Mouse (Mus musculus) fibroblast of lung, adult 2 months (primary cell): ENCODE measurements around the gene Ninl.

Source experiments
- DNase-seq: peaks from one replicate; pipeline ENCODE4 v3.0.0-alpha.2; 2011; ENCODE audit warnings: low read depth

Gene Ninl

DNA sequence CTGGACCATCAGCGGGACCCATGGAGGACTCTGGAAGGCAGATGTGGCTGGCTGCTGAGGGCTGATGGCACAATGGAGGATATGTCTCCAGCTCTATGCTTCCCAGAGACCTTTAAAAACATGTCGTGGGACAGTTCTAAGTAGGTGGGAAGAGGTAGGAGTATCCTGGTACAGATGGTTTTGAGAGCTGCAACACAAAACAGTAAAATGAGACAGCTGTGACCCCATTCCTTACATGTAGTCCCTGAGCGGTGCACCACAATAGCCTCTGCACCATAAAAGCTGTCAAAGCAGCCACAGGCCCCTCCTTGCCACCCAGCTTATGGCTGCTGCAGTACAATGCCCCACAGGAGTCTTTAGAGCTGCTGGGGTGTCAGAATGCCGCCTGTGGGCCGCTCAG lies 41.6 kb downstream of the Ninl start:
- DNase-seq: no peak

DNA sequence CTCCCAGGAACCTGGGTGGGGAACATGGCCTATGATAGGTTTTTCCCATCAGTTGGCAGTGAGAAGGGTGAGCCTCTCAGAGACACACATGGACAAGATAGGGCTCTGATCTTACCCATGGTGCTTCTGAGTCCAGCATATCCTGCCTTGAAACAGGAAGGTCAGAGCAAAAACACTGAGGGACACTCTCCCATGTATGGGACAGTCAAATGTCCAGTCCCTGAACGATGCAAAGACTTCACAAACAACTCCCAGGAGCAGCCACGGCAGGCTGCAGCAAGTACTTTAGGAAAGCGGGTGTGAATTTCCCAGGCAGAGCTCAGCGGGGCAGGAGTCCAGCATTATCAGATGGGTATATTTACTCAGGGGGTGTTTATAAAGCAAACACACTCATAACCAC lies 43.9 kb downstream of the Ninl start:
- DNase-seq: no peak

GRCm38 (mm10) chr2:150991050-150991449 lies 48.1 kb downstream of the Ninl start:
- no peak for DNase-seq

- DNase-seq: no peak
Measured at GRCm38 (mm10) chr2:150990506-150990905, 48.7 kb downstream of the Ninl start.

- DNase-seq: no peak
Measured at GRCm38 (mm10) chr2:150985359-150985758, 53.8 kb downstream of the Ninl start.

GRCm38 (mm10) chr2:150982051-150982450 lies 57.1 kb downstream of the Ninl start:
- no peak for DNase-seq

GRCm38 (mm10) chr2:150981524-150981923 lies 57.7 kb downstream of the Ninl start:
- no peak for DNase-seq

- no peak for DNase-seq
Measured at GRCm38 (mm10) chr2:150979861-150980620, 59.1 kb downstream of the Ninl start.

DNA sequence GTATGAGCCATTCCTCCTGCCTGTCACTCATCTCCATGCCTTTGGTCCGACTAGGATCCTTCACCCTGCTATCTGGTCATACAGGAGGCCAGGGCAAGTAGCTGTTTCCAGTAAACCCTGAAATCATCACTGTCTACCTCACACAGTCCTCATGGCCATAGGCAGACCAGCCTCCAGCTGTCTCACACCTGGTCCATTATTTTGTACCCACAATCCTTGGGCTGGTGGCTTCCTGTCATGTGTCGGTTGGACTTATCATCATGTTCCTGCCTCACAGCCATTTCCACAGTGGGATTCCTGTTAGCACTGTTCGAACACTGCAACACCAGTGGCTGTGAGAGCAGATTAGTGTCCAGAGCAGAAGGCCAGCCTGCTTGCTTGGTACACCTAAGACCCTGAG lies 60.4 kb downstream of the Ninl start:
- no peak for DNase-seq

DNA sequence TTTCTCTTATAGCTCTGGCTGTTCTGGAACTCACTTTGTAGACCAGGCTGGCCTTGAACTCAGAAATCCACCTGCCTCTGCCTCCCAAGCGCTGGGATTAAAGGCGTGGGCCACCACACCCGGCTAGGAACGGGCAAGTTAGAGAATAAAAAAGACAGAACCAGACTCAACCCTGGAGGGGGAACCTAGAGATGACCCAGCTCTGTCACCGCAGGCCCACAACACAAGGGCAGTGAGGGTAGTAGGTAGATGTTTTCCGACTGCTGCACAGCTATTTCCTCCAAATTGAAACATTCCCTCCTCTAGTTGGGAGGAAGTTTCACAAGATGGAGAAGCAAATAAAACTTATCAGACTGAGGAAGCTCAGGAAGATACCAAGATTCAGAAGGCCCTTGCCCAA lies 61.5 kb downstream of the Ninl start:
- DNase-seq: no peak

DNA sequence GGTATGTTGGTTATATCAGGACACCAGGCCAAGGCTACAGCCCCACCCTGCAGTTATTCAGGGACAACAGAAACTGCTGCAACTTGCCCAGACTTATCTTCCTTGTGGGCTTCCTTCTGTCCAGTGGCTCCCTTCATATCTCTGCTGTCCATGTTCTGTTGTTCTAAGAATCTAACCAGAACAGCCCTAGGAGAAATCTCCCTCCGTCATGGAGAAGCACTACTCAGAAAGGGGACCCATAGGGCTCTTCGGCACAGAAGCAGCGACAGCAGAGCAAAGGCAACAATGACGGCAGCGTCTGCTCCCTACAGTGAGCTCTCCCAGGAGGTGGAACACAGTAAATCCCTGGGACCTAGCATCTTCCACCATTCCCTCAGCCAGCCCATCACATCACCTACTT lies 62.3 kb downstream of the Ninl start:
- no peak for DNase-seq

GRCm38 (mm10) chr2:150973401-150974115 lies 65.6 kb downstream of the Ninl start:
- DNase-seq: no peak

- no peak for DNase-seq
Measured at GRCm38 (mm10) chr2:150972681-150973080, 66.5 kb downstream of the Ninl start.

DNA sequence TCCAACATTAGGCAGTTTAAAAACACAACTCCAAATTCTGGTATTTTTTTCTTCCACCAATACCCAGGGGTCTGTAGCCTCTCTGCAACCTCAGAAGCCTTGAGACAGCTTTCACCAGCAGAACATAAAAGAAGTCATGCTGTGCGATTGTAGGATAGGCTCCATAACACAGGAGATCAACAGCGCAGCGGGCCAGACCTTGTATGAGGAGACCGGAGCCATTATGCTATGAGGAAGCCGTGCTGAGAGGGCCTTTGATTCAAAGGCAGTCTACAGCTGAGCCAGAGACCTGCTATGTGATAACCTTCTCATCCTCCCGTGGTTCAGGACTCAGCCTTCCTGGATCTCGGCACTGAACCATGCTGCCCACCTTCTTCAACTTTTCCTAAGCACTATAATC lies 67.3 kb downstream of the Ninl start:
- no peak for DNase-seq

GRCm38 (mm10) chr2:150969231-150969630 lies 70.0 kb downstream of the Ninl start:
- no peak for DNase-seq

DNA sequence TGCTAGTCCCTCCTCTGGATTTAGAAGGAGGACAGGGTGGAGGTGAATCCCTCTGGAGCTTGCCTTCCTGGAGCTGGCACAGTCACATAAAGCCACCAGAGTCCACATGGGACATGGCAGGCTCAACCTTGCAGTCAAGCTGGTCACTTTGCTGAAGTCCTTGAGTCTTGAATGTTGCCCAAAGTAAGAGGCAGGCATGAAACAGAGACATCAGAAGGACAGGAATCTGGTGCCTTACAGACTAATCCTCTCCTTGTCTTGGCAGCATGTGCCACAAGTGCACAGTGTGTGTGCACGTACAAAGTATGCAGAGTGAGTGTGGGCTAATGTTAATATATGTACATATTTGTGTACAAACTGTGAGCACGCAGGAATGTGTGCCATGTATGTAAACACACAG lies 71.7 kb downstream of the Ninl start:
- DNase-seq: no peak

DNA sequence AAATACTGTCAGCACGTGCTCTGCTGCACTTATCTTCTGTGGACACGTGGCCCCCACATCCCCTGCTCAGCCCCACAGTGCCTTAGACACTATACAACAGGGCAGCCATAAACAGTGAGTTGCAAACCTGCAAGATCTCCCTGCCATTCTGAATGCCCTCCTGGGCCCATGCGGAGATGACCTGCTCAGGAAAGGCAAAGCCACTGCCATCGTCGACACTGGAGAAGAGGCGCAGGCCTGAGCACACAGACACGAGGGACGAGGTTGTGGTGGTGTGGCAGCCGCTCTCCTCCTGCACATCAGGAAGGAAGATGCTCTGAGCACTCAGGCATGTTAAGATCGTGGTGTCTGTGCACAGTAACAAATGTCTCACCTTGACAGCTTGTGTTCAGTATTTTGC lies 73.2 kb downstream of the Ninl start:
- no peak for DNase-seq

DNA sequence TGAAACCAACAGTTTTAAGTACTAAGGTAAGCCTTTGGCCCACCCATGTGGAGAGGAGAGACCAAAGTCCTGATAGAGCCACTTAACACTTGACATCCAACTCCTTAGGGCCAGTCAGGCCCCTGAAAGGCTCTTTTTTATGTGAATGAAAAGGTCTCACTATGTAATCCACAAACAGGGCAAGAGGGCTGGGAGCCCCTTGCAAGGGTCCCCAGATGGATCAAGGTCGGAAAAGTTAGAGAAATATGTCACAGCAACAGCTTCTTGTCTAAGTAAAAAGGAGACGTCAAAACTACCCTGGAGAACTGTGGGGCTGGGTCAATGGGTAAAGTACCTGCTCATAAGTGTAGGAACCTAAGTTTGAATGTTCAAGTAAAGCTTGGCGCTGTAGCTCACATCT lies 74.5 kb downstream of the Ninl start:
- no peak for DNase-seq

DNA sequence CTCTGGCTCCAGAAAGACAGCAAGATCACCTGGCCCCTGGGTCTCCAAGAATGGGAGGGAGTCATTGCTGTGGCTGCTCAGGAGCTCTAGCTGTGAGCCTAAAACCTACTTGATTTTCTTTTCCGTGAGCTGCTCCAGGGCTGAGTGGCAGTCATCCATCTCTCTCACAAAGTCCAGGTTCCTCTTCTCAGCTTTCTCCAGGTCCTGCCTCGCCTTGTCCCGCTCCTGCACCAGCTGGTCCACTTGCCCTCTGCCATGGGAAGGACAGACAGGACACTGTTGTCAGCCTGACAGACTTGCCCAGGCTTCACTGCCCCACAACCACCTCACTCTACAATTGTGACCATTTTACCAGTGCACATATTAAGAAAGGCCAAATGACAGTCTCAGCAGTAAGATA lies 75.9 kb downstream of the Ninl start:
- DNase-seq: no peak

GRCm38 (mm10) chr2:150959521-150959920 lies 79.7 kb downstream of the Ninl start:
- DNase-seq: no peak

DNA sequence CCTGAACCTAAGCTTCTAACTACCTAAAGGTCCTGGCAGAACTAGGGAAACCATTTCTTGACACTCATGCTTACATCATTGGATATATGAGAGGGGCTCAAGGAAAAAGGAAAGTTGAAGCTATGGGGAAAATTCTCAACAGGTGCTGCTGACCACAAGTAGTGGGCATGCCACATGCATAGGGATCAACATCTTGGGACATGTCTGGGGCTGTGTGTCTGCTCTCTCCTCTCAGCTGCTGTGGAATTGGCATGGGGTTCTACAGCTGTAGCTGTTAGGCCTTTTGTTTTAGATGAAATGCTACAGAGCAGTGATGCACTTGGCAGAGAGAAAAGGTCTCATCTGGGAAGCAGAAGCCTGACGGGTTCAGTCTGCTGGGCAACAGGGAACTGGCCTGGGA lies 83.3 kb downstream of the Ninl start:
- DNase-seq: no peak

DNA sequence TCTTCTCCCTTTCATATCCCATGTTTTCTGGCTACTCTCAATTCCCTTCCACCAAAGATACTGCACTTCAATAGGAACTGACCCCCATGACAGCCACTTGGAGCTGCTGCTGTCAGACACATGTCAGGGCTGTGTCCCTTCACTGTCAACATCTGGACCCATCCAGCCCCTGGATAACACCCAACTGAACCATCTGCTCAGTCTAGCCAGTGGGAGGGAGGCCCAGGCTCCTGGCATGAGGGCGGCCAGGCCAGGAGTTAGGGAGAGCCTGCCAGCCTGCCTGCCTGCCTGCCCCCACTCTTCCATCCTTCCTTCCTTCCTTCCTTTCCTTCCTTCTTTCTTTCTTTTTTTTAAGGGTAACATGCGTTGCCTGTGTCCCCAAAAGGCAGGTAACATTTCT lies 88.0 kb downstream of the Ninl start:
- no peak for DNase-seq

GRCm38 (mm10) chr2:150950056-150950455 lies 89.1 kb downstream of the Ninl start:
- no peak for DNase-seq

GRCm38 (mm10) chr2:150949652-150950051 lies 89.5 kb downstream of the Ninl start:
- no peak for DNase-seq
